Mouse (Mus musculus) gastrocnemius, postnatal 4 days (tissue): Measurements from ENCODE around the gene Tmem11. TPM values are rescaled to one million over a fixed set of nuclear protein-coding genes. Genes with fewer than 3 reads are reported as not detected.
A peak's percentile ranks its signal among the peaks of the same experiment; 100 is the strongest.
"Not testable (repeated sequence)": the region's sequence is repeated elsewhere in the genome, so short reads cannot be mapped to it uniquely, and the experiment has no call there.

Experiments used
- DNase-seq, 2 experiments: peaks; one replicate each; pipeline ENCODE4 v3.0.0; 2021 to 2022; ENCODE audit warnings: low spot score in 2 of 2, mixed read lengths in 2 of 2
- total RNA-seq, 2 experiments: library from RNA; stranded (reverse); gene quantifications; 2 replicates each; pipeline ENCODE4 v1.2.3; 2021

Tmem11 gene
- total RNA-seq, 2 experiments from 2014 or later = 46.3 to 50.8 TPM

- DNase-seq = no peak
These were observed 10.8 kb upstream of the Tmem11 start for GRCm38 (mm10) chr11:60889861-60890260.

- not testable (repeated sequence) for DNase-seq
These were observed 7.9 kb upstream of the Tmem11 start for GRCm38 (mm10) chr11:60886986-60887385.

- DNase-seq = no peak
These were observed 3.3 kb upstream of the Tmem11 start for GRCm38 (mm10) chr11:60882386-60882785.

GRCm38 (mm10) chr11:60880559-60880958 lies 1.5 kb upstream of the Tmem11 start:
- no peak for DNase-seq

GRCm38 (mm10) chr11:60879423-60879822 lies 351 bp upstream of the Tmem11 start:
- DNase-seq = peak in 1 of 2 experiments; percentile 53

GRCm38 (mm10) chr11:60878056-60878612 lies 938 bp downstream of the Tmem11 start:
- DNase-seq = peak; percentile 41 to 80

GRCm38 (mm10) chr11:60873101-60873500 lies 6.0 kb downstream of the Tmem11 start:
- no peak for DNase-seq

GRCm38 (mm10) chr11:60871409-60871808 lies 7.7 kb downstream of the Tmem11 start:
- DNase-seq = no peak

GRCm38 (mm10) chr11:60869471-60869870 lies 9.6 kb downstream of the Tmem11 start:
- DNase-seq = not testable (repeated sequence)

GRCm38 (mm10) chr11:60867904-60868303 lies 11.2 kb downstream of the Tmem11 start:
- DNase-seq = no peak

- DNase-seq = no peak
These were observed 11.6 kb downstream of the Tmem11 start for GRCm38 (mm10) chr11:60867456-60867855.

- DNase-seq = no peak
These were observed 13.1 kb downstream of the Tmem11 start for GRCm38 (mm10) chr11:60866021-60866420.

GRCm38 (mm10) chr11:60864916-60865315 lies 14.2 kb downstream of the Tmem11 start:
- no peak for DNase-seq

- no peak for DNase-seq
These were observed 14.9 kb downstream of the Tmem11 start for GRCm38 (mm10) chr11:60864166-60864565.

GRCm38 (mm10) chr11:60863196-60863595 lies 15.9 kb downstream of the Tmem11 start:
- no peak for DNase-seq

- no peak for DNase-seq
These were observed 17.1 kb downstream of the Tmem11 start for GRCm38 (mm10) chr11:60861993-60862392.

GRCm38 (mm10) chr11:60856587-60856986 lies 22.5 kb downstream of the Tmem11 start:
- DNase-seq = no peak

GRCm38 (mm10) chr11:60845415-60845814 lies 33.7 kb downstream of the Tmem11 start:
- DNase-seq = no peak

GRCm38 (mm10) chr11:60843412-60843811 lies 35.7 kb downstream of the Tmem11 start:
- no peak for DNase-seq

- DNase-seq = no peak
These were observed 37.4 kb downstream of the Tmem11 start for GRCm38 (mm10) chr11:60841467-60842200.

GRCm38 (mm10) chr11:60837644-60838406 lies 41.2 kb downstream of the Tmem11 start:
- DNase-seq = no peak

- no peak for DNase-seq
These were observed 42.2 kb downstream of the Tmem11 start for GRCm38 (mm10) chr11:60836897-60837296.
